Mouse (Mus musculus): ENCODE data around the gene Bzw1. TPM values are rescaled to one million over a fixed set of nuclear protein-coding genes. Genes with fewer than 3 reads are reported as not detected.

Bzw1 gene
- polyA plus RNA-seq, 1 experiment from 2014 or later = 230 TPM

GRCm38 (mm10) chr1:58392268-58392651 is 438 bp upstream of the Bzw1 start:
- Histone ChIP-seq H3K4me1 (replicated peaks; ENCODE audit: control insufficient read depth, insufficient read depth) (no peaks in the 10 kb centered on the region; the same call in 1 of the 2 replicates), H3K9ac (ENCODE audit: low read length) (peak overlapping the region; percentile 99), H3K4me3 (ENCODE audit: low read depth, low read length) (peak overlapping the region; percentile 90), H3K4me2 (replicated peaks; ENCODE audit: low read depth) (peak overlapping the region; percentile 77), H3K9me3 (ENCODE audit: control insufficient read depth, low read length) (no peaks in the 10 kb centered on the region), H3K27ac (replicated peaks) (peak overlapping the region; percentile 99), H3K27me3 (ENCODE audit: control insufficient read depth, insufficient read depth, low read length) (no peaks in the 10 kb centered on the region), H3K36me3 (ENCODE audit: control insufficient read depth, insufficient read depth, low read length) (peaks cover 7% of the 10 kb centered on the region)
- under 1% methylated on average over 16 of the region's 16 CpGs for WGBS
- ATAC-seq (ENCODE audit: low FRiP score, low TSS enrichment) (no peak; the same call in 1 of the 2 replicates), DNase-seq (ENCODE audit: low spot score) (no peak)
- TF ChIP-seq EP300 (optimal IDR thresholded peaks at IDR 0.05) (no peak), CTCF (IDR thresholded peaks at IDR 0.05; ENCODE audit: low read depth) (no peak)

- Histone ChIP-seq H3K9ac (ENCODE audit: low read length) (peak overlapping the region; percentile 99), H3K36me3 (ENCODE audit: control insufficient read depth, insufficient read depth, low read length) (peaks cover 13% of the 10 kb centered on the region), H3K9me3 (ENCODE audit: control insufficient read depth, low read length) (no peaks in the 10 kb centered on the region), H3K27me3 (ENCODE audit: control insufficient read depth, insufficient read depth, low read length) (no peaks in the 10 kb centered on the region), H3K4me2 (replicated peaks; ENCODE audit: low read depth) (peak overlapping the region; percentile 77), H3K4me1 (replicated peaks; ENCODE audit: control insufficient read depth, insufficient read depth) (no peaks in the 10 kb centered on the region; the same call in 1 of the 2 replicates), H3K27ac (replicated peaks) (peak overlapping the region; percentile 99), H3K4me3 (ENCODE audit: low read depth, low read length) (peak overlapping the region; percentile 90)
- DNase-seq (ENCODE audit: low spot score) (peak; percentile 75), ATAC-seq (ENCODE audit: low FRiP score, low TSS enrichment) (peak; percentile 59)
- under 1% methylated on average over 46 of the region's 90 CpGs for WGBS
- TF ChIP-seq CTCF (IDR thresholded peaks at IDR 0.05; ENCODE audit: low read depth) (peak; percentile 21; the same call in 1 of the 2 replicates), EP300 (optimal IDR thresholded peaks at IDR 0.05) (no peak)
These were observed 842 bp downstream of the Bzw1 start for GRCm38 (mm10) chr1:58393284-58394195.

DNA sequence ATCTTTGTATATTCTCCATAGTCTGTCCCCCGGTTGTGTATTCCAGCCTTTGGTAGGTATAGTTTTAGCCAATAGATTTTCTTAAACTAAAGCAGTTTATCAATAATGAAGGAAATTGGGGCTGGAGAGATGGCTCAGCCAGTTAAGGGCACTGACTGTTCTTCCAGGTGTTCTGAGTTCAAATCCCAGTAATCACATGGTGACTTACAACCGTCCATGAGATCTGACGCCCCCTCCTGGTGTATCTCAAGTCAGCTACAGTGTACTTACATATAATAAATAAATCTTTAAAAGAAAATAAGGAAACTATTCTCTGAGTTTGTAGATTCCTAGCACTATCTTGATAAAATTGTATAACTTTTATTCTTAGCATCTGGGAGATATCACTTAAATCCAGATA is 2.6 kb downstream of the Bzw1 start:
- no peaks in the 10 kb centered on the region; the same call in 1 of the 2 replicates for H3K4me1 ChIP-seq (replicated peaks; ENCODE audit: control insufficient read depth, insufficient read depth)
- DNase-seq (ENCODE audit: low spot score) (no peak), ATAC-seq (ENCODE audit: low FRiP score, low TSS enrichment) (no peak)
- H3K27ac ChIP-seq (replicated peaks) = no peak overlapping the region
- H3K9me3 ChIP-seq (ENCODE audit: control insufficient read depth, low read length) = no peaks in the 10 kb centered on the region
- no peaks in the 10 kb centered on the region for H3K27me3 ChIP-seq (ENCODE audit: control insufficient read depth, insufficient read depth, low read length)
- peaks cover 24% of the 10 kb centered on the region for H3K36me3 ChIP-seq (ENCODE audit: control insufficient read depth, insufficient read depth, low read length)
- peak; percentile 22; the same call in 1 of the 2 replicates for TF ChIP-seq CTCF (IDR thresholded peaks at IDR 0.05; ENCODE audit: low read depth)
- no peak for TF ChIP-seq EP300 (optimal IDR thresholded peaks at IDR 0.05)
- no peak overlapping the region for H3K4me3 ChIP-seq (ENCODE audit: low read depth, low read length)
- WGBS = 91% methylated on average over 3 of the region's 3 CpGs
- H3K9ac ChIP-seq (ENCODE audit: low read length) = no peak overlapping the region
- H3K4me2 ChIP-seq (replicated peaks; ENCODE audit: low read depth) = no peak overlapping the region

GRCm38 (mm10) chr1:58396179-58396578 is 3.5 kb downstream of the Bzw1 start:
- no peaks in the 10 kb centered on the region for H3K9me3 ChIP-seq (ENCODE audit: control insufficient read depth, low read length)
- H3K4me2 ChIP-seq (replicated peaks; ENCODE audit: low read depth) = no peak overlapping the region
- DNase-seq (ENCODE audit: low spot score) = no peak
- no peaks in the 10 kb centered on the region for H3K27me3 ChIP-seq (ENCODE audit: control insufficient read depth, insufficient read depth, low read length)
- no peak overlapping the region for H3K27ac ChIP-seq (replicated peaks)
- no peak overlapping the region for H3K4me3 ChIP-seq (ENCODE audit: low read depth, low read length)
- peaks cover 30% of the 10 kb centered on the region for H3K36me3 ChIP-seq (ENCODE audit: control insufficient read depth, insufficient read depth, low read length)
- TF ChIP-seq EP300 (optimal IDR thresholded peaks at IDR 0.05) = no peak
- TF ChIP-seq CTCF (IDR thresholded peaks at IDR 0.05; ENCODE audit: low read depth) = peak; percentile 51
- no peak for ATAC-seq (ENCODE audit: low FRiP score, low TSS enrichment)
- WGBS = 96% methylated on average over 1 of the region's 1 CpGs
- H3K9ac ChIP-seq (ENCODE audit: low read length) = no peak overlapping the region
- no peaks in the 10 kb centered on the region; the same call in 1 of the 2 replicates for H3K4me1 ChIP-seq (replicated peaks; ENCODE audit: control insufficient read depth, insufficient read depth)

- H3K36me3 ChIP-seq (ENCODE audit: control insufficient read depth, insufficient read depth, low read length) = peaks cover 34% of the 10 kb centered on the region
- DNase-seq (ENCODE audit: low spot score) = peak; percentile 8
- H3K9ac ChIP-seq (ENCODE audit: low read length) = no peak overlapping the region
- TF ChIP-seq CTCF (IDR thresholded peaks at IDR 0.05; ENCODE audit: low read depth) = no peak
- no peak for TF ChIP-seq EP300 (optimal IDR thresholded peaks at IDR 0.05)
- H3K27ac ChIP-seq (replicated peaks) = no peak overlapping the region
- H3K27me3 ChIP-seq (ENCODE audit: control insufficient read depth, insufficient read depth, low read length) = no peaks in the 10 kb centered on the region
- 94% methylated on average over 6 of the region's 6 CpGs for WGBS
- H3K4me3 ChIP-seq (ENCODE audit: low read depth, low read length) = no peak overlapping the region
- H3K9me3 ChIP-seq (ENCODE audit: control insufficient read depth, low read length) = no peaks in the 10 kb centered on the region
- H3K4me2 ChIP-seq (replicated peaks; ENCODE audit: low read depth) = no peak overlapping the region
- ATAC-seq (ENCODE audit: low FRiP score, low TSS enrichment) = no peak
- no peaks in the 10 kb centered on the region for H3K4me1 ChIP-seq (replicated peaks; ENCODE audit: control insufficient read depth, insufficient read depth)
These were observed 5.0 kb downstream of the Bzw1 start for GRCm38 (mm10) chr1:58397731-58398130.

GRCm38 (mm10) chr1:58401396-58401795 is 8.7 kb downstream of the Bzw1 start:
- H3K4me3 ChIP-seq (ENCODE audit: low read depth, low read length) = no peak overlapping the region
- DNase-seq (ENCODE audit: low spot score) (peak; percentile 10), ATAC-seq (ENCODE audit: low FRiP score, low TSS enrichment) (no peak)
- no peaks in the 10 kb centered on the region for H3K9me3 ChIP-seq (ENCODE audit: control insufficient read depth, low read length)
- H3K27ac ChIP-seq (replicated peaks) = no peak overlapping the region
- peaks cover 38% of the 10 kb centered on the region for H3K36me3 ChIP-seq (ENCODE audit: control insufficient read depth, insufficient read depth, low read length)
- H3K4me2 ChIP-seq (replicated peaks; ENCODE audit: low read depth) = no peak overlapping the region
- WGBS = 88% methylated on average over 6 of the region's 6 CpGs
- H3K4me1 ChIP-seq (replicated peaks; ENCODE audit: control insufficient read depth, insufficient read depth) = no peaks in the 10 kb centered on the region
- no peaks in the 10 kb centered on the region for H3K27me3 ChIP-seq (ENCODE audit: control insufficient read depth, insufficient read depth, low read length)
- no peak overlapping the region for H3K9ac ChIP-seq (ENCODE audit: low read length)
- TF ChIP-seq EP300 (optimal IDR thresholded peaks at IDR 0.05) = no peak
- no peak for TF ChIP-seq CTCF (IDR thresholded peaks at IDR 0.05; ENCODE audit: low read depth)
